Mouse (Mus musculus) forebrain, postnatal 0 days (tissue): ENCODE results near the gene Trim54. TPM values are rescaled to one million over a fixed set of nuclear protein-coding genes. Genes with fewer than 3 reads are reported as not detected.

Source experiments
- ATAC-seq: fragments of 200-750 bp; cut with Nextera tagmentation; 2 replicates; pipeline ENCODE4 v1.8.0; 2017; ENCODE audit warnings: mild to moderate bottlenecking, moderate library complexity
- DNase-seq: peaks from one replicate; pipeline ENCODE4 v3.0.0-alpha.2; 2015
- H3K27ac ChIP-seq: fragments of 300-500 bp; sonication (generic); 2 replicates; pipeline ENCODE4 v1.5.1; 2014; ENCODE audit warnings: low read depth, mild to moderate bottlenecking, antibody characterized with exemption, low read length, moderate library complexity, mixed read lengths
- H3K27me3 ChIP-seq: fragments of 300-500 bp; sonication (generic); 2 replicates; pipeline ENCODE4 v1.6.1; 2014; ENCODE audit warnings: mild to moderate bottlenecking, low read length, mixed read lengths; ENCODE audit not compliant: insufficient read depth
- H3K36me3 ChIP-seq: fragments of 300-500 bp; sonication (generic); 2 replicates; pipeline ENCODE4 v1.6.1; 2014; ENCODE audit warnings: mild to moderate bottlenecking, moderate library complexity; ENCODE audit not compliant: insufficient read depth
- H3K4me1 ChIP-seq: fragments of 300-500 bp; sonication (generic); 2 replicates; pipeline ENCODE4 v1.6.1; 2014; ENCODE audit warnings: antibody characterized with exemption; ENCODE audit not compliant: insufficient read depth
- H3K4me2 ChIP-seq: fragments of 300-500 bp; sonication (generic); 2 replicates; pipeline ENCODE4 v1.6.1; 2014; ENCODE audit warnings: low read depth, mild to moderate bottlenecking, moderate library complexity
- H3K4me3 ChIP-seq: fragments of 300-500 bp; sonication (generic); 2 replicates; pipeline ENCODE4 v1.5.1; 2014; ENCODE audit warnings: low read depth, low read length, mixed read lengths
- H3K9ac ChIP-seq: fragments of 300-500 bp; sonication (generic); 2 replicates; pipeline ENCODE4 v1.6.1; 2014; ENCODE audit warnings: mild to moderate bottlenecking
- H3K9me3 ChIP-seq: fragments of 300-500 bp; sonication (generic); 2 replicates; pipeline ENCODE4 v1.6.1; 2016; ENCODE audit warnings: low read length
- CTCF ChIP-seq: sonication (generic); IDR thresholded peaks from 2 replicates; pipeline ENCODE4 v1.5.1; 2016; ENCODE audit warnings: antibody characterized with exemption, control low read depth, low read depth
- WGBS: fragments of 180-500 bp; shearing (Covaris S2); extraction: QIAGEN DNeasy Blood & Tissue Kit; methylation state at CpG from one replicate; pipeline ENCODE4 v1.1.7; 2014; 5-methylcytosine and 5-hydroxymethylcytosine counted together
- polyA plus RNA-seq: library from polyadenylated mRNA; unstranded; fragments of >200 nt; fragmentation: Nextera tagmentation; extraction: Ambion mirVana; gene quantifications from 2 replicates; pipeline ENCODE4 v1.2.1, GENCODE M21; 2015
- total RNA-seq: library from RNA; depleted of rRNA; stranded (reverse); fragments of >200 nt; gene quantifications from 2 replicates; pipeline ENCODE4 v1.2.3, GENCODE M21; 2014; rRNA removed

Trim54 gene
- total RNA-seq: not detected in 2 replicates
- polyA plus RNA-seq: not detected in 2 replicates

DNA sequence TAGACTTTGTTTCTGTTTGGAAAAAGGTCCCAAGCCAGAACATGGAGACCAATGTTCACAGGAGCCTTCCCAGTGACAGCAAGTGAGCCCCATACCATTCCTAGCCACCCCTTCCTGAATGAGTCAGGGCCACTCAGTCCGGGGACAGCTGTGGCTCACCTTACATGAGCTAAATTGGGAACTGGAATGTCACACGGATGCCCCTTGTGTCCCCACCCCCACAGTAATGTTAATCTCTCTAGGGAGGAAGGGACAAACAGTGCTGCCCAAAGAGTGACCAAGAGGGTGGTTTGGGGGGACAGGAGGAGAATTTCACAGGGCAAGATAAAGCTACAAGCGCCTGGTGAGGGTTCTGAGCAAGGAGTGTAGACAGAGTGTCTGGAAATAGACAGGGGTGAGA lies at the start of gene Trim54:
Trim54 (plus strand) TSS at position 359 of the 400 bp plus-strand sequence.
- DNase-seq (no peak), ATAC-seq (no peak)
- H3K27ac ChIP-seq: no peak within 1 kb of the TSS
- no peaks in the 10 kb centered on the region for H3K9me3 ChIP-seq
- no peak within 1 kb of the TSS for H3K9ac ChIP-seq
- no peaks in the 10 kb centered on the region for H3K36me3 ChIP-seq
- no peak within 1 kb of the TSS for H3K4me2 ChIP-seq
- no peak for TF ChIP-seq CTCF
- H3K4me1 ChIP-seq: no peaks in the 10 kb centered on the region
- whole genome bisulfite sequencing: 59% methylated on average over 3 of the region's 3 CpGs
- no peak within 1 kb of the TSS for H3K4me3 ChIP-seq
- H3K27me3 ChIP-seq: no peaks in the 10 kb centered on the region; the same call in 1 of the 2 replicates

DNA sequence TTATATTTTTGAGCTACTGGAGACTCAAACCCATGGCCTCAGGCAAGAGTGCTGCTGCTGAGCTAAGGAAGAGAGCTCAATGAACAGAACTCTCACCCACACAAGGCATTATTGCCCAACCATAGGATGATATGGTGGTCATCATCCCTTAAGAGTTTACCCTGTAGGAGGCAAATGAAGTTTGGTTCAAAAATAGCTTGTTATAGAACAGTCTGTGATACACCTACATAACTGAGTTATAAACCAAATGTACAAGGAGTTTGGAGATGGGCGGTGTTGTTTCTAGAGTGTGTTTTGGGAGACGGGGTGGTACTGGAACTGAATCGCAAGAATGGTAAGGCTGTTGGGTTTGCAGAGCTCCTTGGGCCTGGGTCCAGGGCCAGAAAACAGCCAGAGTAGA lies 46.7 kb upstream of the Trim54 start:
- H3K4me2 ChIP-seq: no peak overlapping the region
- 91% methylated on average over 3 of the region's 3 CpGs for WGBS
- H3K36me3 ChIP-seq: peaks cover 71% of the 10 kb centered on the region
- DNase-seq (no peak), ATAC-seq (no peak)
- H3K4me1 ChIP-seq: no peaks in the 10 kb centered on the region
- no peak overlapping the region for H3K4me3 ChIP-seq
- H3K9ac ChIP-seq: no peak overlapping the region
- TF ChIP-seq CTCF: no peak
- H3K9me3 ChIP-seq: no peaks in the 10 kb centered on the region
- no peak overlapping the region for H3K27ac ChIP-seq
- no peaks in the 10 kb centered on the region for H3K27me3 ChIP-seq

DNA sequence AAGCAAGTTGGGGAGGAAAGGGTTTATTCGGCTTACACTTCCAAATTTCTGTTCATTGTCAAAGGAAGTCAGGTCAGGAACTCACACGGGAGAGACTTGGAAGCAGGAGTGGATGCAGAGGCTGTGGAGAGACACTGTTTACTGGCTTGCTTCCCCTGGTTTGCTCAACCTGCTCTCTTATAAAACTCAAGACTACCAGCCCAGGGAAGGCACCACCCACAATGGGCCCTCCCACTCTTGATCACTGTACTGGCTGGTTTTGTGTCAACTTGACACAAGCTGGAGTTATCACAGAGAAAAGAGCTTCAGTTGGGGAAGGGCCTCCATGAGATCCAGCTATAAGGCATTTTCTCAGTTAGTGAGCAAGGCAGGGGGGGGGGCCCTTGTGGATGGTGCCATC lies 45.5 kb upstream of the Trim54 start:
- no peaks in the 10 kb centered on the region for H3K9me3 ChIP-seq
- H3K27me3 ChIP-seq: no peaks in the 10 kb centered on the region
- 94% methylated on average over 2 of the region's 2 CpGs for WGBS
- peaks cover 83% of the 10 kb centered on the region for H3K36me3 ChIP-seq
- TF ChIP-seq CTCF: no peak
- H3K4me2 ChIP-seq: no peak overlapping the region
- H3K9ac ChIP-seq: no peak overlapping the region
- H3K4me1 ChIP-seq: no peaks in the 10 kb centered on the region
- no peak for ATAC-seq
- DNase-seq: no peak
- no peak overlapping the region for H3K4me3 ChIP-seq
- no peak overlapping the region for H3K27ac ChIP-seq

DNA sequence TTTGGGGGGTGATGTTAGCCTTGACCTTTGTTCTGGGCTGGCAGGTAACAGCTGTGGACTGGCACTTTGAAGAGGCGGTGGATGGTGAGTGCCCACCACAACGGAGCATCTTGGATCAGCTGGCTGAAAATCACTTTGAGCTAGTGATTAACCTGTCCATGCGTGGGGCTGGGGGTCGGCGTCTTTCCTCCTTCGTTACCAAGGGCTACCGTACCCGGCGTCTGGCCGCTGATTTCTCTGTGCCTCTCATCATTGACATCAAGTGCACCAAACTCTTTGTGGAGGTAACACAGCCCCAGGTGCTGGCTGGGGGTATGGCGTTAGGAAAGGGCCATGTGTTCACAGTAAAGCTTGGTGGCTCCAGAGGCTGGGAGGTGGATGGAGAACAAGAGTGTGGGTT lies 44.7 kb upstream of the Trim54 start:
- DNase-seq (no peak), ATAC-seq (no peak)
- Histone ChIP-seq H3K9me3 (no peaks in the 10 kb centered on the region), H3K27me3 (no peaks in the 10 kb centered on the region), H3K9ac (no peak overlapping the region), H3K4me1 (no peaks in the 10 kb centered on the region), H3K27ac (no peak overlapping the region), H3K4me3 (no peak overlapping the region), H3K36me3 (peaks cover 85% of the 10 kb centered on the region), H3K4me2 (no peak overlapping the region)
- WGBS: 96% methylated on average over 11 of the region's 11 CpGs
- no peak for TF ChIP-seq CTCF

DNA sequence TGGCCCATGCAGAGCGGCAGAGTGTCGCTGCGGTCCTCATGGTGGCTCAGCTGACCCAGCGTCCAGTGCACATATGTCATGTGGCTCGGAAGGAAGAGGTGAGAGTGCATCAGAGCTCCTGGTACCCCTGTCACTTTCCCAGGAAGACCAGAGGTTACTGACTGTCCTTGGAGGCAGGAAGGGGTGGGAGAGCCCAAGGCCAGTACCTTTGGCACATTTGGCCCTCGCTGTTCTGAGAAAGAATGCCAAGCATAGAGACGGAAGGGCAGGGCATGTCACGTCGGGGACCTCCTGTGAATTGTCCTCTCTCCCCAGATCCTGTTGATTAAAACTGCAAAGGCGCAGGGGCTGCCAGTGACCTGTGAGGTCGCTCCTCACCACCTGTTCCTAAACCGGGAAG lies 43.3 kb upstream of the Trim54 start:
- ATAC-seq (no peak), DNase-seq (no peak)
- TF ChIP-seq CTCF: no peak
- Histone ChIP-seq H3K9ac (no peak overlapping the region), H3K4me1 (no peaks in the 10 kb centered on the region), H3K36me3 (peaks cover 85% of the 10 kb centered on the region), H3K27me3 (no peaks in the 10 kb centered on the region), H3K4me2 (no peak overlapping the region), H3K4me3 (no peak overlapping the region), H3K9me3 (no peaks in the 10 kb centered on the region), H3K27ac (no peak overlapping the region)
- 95% methylated on average over 12 of the region's 12 CpGs for WGBS

DNA sequence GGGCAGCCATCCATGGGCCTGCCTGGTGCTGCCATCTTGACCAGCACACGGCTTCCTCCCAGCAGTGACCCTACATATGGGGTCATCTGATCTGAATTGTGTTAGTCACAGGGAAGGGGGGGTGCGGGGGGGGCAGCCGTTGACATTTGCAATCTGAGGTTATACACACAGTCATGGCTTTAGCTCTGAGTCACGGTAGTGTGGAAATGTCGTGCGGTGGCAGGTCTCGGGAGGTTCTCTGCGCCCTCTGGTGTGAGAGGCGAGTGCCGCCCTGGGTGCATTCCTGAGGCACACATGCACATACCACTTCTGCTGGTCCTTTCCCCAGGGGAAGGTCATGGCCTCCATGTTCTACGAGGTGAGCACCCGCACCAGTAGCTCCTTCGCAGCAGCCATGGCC lies 40.2 kb upstream of the Trim54 start:
- H3K27ac ChIP-seq: no peak overlapping the region
- peaks cover 75% of the 10 kb centered on the region for H3K36me3 ChIP-seq
- 92% methylated on average over 13 of the region's 13 CpGs for WGBS
- no peak overlapping the region for H3K9ac ChIP-seq
- H3K9me3 ChIP-seq: no peaks in the 10 kb centered on the region
- no peak for TF ChIP-seq CTCF
- DNase-seq (no peak), ATAC-seq (no peak)
- H3K27me3 ChIP-seq: no peaks in the 10 kb centered on the region
- no peak overlapping the region for H3K4me3 ChIP-seq
- H3K4me1 ChIP-seq: no peaks in the 10 kb centered on the region
- H3K4me2 ChIP-seq: no peak overlapping the region

DNA sequence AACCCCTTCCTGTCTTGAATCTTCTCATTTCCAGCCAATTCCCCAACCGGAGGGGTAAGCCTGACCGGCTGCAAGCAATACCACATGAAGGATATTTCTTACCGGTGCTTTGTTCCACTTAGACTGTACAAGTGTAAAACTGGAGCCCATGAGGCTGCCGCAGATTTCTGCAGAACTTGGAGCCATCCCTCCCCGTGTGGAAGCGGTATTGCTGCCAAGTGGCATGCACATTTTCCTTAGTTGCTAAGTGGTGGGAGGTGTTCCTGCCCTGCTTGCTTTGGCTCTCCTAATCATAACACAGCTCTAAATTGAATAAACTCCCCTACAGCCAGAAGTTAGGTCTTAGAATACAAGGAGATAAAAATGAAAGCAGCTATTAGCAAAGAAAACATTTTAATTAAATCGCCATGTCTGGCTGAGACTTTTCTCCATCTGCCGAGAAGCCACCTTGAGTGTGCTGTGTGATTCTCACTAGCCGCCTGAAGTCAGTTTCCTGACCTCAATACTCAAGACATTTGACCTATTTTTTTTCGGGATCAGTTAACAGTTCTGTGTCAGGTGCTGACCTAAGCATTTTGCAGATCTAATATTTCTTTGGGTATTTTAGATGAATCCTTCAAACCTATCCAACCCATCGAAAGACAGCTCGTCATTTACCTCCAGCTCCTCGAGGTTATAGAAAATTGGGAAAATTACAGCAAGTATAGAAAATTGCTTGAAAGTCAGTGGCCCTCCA lies 36.3 kb upstream of the Trim54 start:
- no peak overlapping the region for H3K4me3 ChIP-seq
- peak; percentile 32; the same call in 1 of the 2 replicates for ATAC-seq
- TF ChIP-seq CTCF: no peak
- DNase-seq: peak; percentile 51
- 64% methylated on average over 13 of the region's 13 CpGs for WGBS
- peak overlapping the region; percentile 40; the same call in 1 of the 2 replicates for H3K27ac ChIP-seq
- no peak overlapping the region for H3K4me2 ChIP-seq
- H3K9ac ChIP-seq: no peak overlapping the region
- H3K27me3 ChIP-seq: no peaks in the 10 kb centered on the region
- H3K4me1 ChIP-seq: no peaks in the 10 kb centered on the region
- no peaks in the 10 kb centered on the region for H3K9me3 ChIP-seq
- peaks cover 39% of the 10 kb centered on the region for H3K36me3 ChIP-seq
